Mouse (Mus musculus) stomach, embryonic 16.5 days (tissue): Measurements from ENCODE around the gene Caap1. TPM values are rescaled to one million over a fixed set of nuclear protein-coding genes. Genes with fewer than 3 reads are reported as not detected.

ENCODE experiments used
- ATAC-seq: fragments of 200-750 bp; cut with Nextera tagmentation; 2 replicates; pipeline ENCODE4 v1.8.0; 2017; ENCODE audit warnings: moderate number of reproducible peaks, moderate TSS enrichment; ENCODE audit not compliant: insufficient read depth, low FRiP score
- H3K27ac ChIP-seq: fragments of 300-500 bp; sonication (generic); 2 replicates; pipeline ENCODE4 v1.5.1; 2014; ENCODE audit warnings: low read length
- H3K27me3 ChIP-seq: fragments of 300-500 bp; sonication (generic); 2 replicates; pipeline ENCODE4 v1.6.1; 2014; ENCODE audit warnings: low read length, control low read depth, mixed read lengths; ENCODE audit not compliant: control insufficient read depth, insufficient read depth
- H3K36me3 ChIP-seq: fragments of 300-500 bp; sonication (generic); 2 replicates; pipeline ENCODE4 v1.6.1; 2014; ENCODE audit warnings: low read length; ENCODE audit not compliant: control insufficient read depth, insufficient read depth
- H3K4me1 ChIP-seq: fragments of 300-500 bp; sonication (generic); 2 replicates; pipeline ENCODE4 v1.6.1; 2014; ENCODE audit warnings: low read length, control low read depth, mixed read lengths; ENCODE audit not compliant: control insufficient read depth, insufficient read depth
- H3K4me2 ChIP-seq: fragments of 300-500 bp; sonication (generic); 2 replicates; pipeline ENCODE4 v1.6.1; 2014; ENCODE audit warnings: low read depth, low read length, mixed read lengths
- H3K4me3 ChIP-seq: fragments of 300-500 bp; sonication (generic); replicated peaks from 2 replicates; pipeline ENCODE4 v1.5.1; 2014; ENCODE audit warnings: mild to moderate bottlenecking, low read length
- H3K9ac ChIP-seq: fragments of 300-500 bp; sonication (generic); 2 replicates; pipeline ENCODE4 v1.6.1; 2014; ENCODE audit warnings: low read length
- H3K9me3 ChIP-seq: fragments of 300-500 bp; sonication (generic); replicated peaks from 2 replicates; pipeline ENCODE4 v1.6.1; 2016; ENCODE audit warnings: low read length, control low read depth; ENCODE audit not compliant: control insufficient read depth
- WGBS: fragments of 180-500 bp; shearing (Covaris S2); extraction: QIAGEN DNeasy Blood & Tissue Kit; methylation state at CpG from one replicate; pipeline ENCODE4 v1.1.7; 2014; 5-methylcytosine and 5-hydroxymethylcytosine counted together
- polyA plus RNA-seq: library from polyadenylated mRNA; unstranded; fragments of >200 nt; fragmentation: Nextera tagmentation; extraction: Ambion mirVana; gene quantifications from 2 replicates; pipeline ENCODE4 v1.2.1, GENCODE M21; 2015

The Caap1 gene
- polyA plus RNA-seq, 1 experiment from 2014 or later = 13.2 TPM

DNA sequence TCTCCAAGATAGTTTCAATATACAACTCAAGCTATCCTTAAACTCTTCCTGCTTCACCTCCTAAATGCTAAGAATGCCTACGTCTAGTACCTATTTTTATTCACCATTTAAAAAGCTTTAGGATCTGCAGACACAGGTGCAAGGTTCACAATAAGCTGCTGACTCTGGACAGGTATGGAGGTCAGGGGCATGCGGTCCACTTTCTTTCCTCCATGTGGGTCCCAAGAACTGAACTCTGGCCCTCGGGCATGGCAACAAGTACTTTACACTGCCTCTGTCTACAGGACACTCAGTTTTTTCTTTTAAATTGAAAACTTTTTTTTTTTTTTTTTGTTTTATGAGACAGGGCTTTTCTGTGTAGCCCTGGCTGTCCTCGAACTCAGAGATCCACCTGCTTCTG is 16.1 kb upstream of the Caap1 start:
- WGBS = 89% methylated on average over 4 of the region's 4 CpGs
- H3K4me2 ChIP-seq = no peak overlapping the region
- no peaks in the 10 kb centered on the region for H3K4me1 ChIP-seq
- H3K36me3 ChIP-seq = no peaks in the 10 kb centered on the region; the same call in 1 of the 2 replicates
- H3K9me3 ChIP-seq = no peaks in the 10 kb centered on the region
- H3K27me3 ChIP-seq = no peaks in the 10 kb centered on the region
- no peak for ATAC-seq
- H3K9ac ChIP-seq = no peak overlapping the region
- no peak overlapping the region for H3K27ac ChIP-seq
- no peak overlapping the region for H3K4me3 ChIP-seq

DNA sequence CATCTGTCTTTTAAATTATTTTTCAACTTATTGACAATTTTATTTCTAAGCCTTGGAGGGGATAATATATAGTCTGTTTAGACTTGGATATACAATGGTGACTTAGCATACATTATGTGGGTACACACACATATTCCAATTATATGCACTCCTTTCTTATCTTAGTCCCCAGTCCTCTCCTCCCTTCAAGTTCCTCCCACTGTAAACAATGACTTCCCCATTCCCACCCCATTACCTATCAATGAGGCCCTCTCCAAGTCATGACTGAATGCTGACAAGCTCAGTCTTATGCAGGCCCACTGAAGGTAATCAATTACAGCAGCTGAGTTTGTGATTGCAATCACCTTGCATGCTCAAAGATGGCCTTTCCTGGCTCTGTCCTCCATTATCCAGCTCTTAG is 7.7 kb upstream of the Caap1 start:
- Histone ChIP-seq H3K4me1 (no peaks in the 10 kb centered on the region), H3K27me3 (no peaks in the 10 kb centered on the region), H3K27ac (no peak overlapping the region), H3K9ac (no peak overlapping the region), H3K36me3 (no peaks in the 10 kb centered on the region), H3K9me3 (no peaks in the 10 kb centered on the region), H3K4me2 (no peak overlapping the region), H3K4me3 (no peak overlapping the region)
- ATAC-seq = no peak

- WGBS = 63% methylated on average over 7 of the region's 7 CpGs
- H3K27me3 ChIP-seq = no peaks in the 10 kb centered on the region
- no peaks in the 10 kb centered on the region for H3K4me1 ChIP-seq
- no peaks in the 10 kb centered on the region for H3K9me3 ChIP-seq
- no peak overlapping the region for H3K9ac ChIP-seq
- H3K36me3 ChIP-seq = no peaks in the 10 kb centered on the region
- no peak overlapping the region for H3K4me3 ChIP-seq
- ATAC-seq = no peak
- H3K4me2 ChIP-seq = no peak overlapping the region
- no peak overlapping the region for H3K27ac ChIP-seq
These were observed 5.5 kb upstream of the Caap1 start for GRCm38 (mm10) chr4:94561954-94562648.

DNA sequence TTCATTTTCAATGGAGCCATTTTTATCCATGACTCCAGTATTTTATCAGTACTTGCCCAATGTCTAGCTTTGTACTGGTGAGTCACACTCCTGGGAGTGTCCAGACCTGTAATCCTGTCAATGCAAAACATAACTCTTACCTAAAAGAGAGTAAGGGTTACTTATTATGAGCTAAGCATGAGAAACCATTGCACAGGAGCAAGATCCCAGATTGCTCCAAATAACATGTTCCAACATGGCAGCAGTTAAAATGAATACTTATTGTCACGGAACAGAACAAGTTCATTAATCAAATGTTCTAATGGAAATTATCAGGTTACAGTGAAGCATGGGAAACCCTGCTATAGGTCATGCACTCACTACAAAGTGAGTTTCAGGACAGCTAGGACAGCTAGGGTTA is 3.7 kb upstream of the Caap1 start:
- H3K27ac ChIP-seq = no peak overlapping the region
- ATAC-seq = no peak
- 69% methylated on average over 1 of the region's 1 CpGs for WGBS
- H3K4me2 ChIP-seq = no peak overlapping the region
- peaks cover 4% of the 10 kb centered on the region for H3K4me1 ChIP-seq
- no peaks in the 10 kb centered on the region for H3K9me3 ChIP-seq
- H3K4me3 ChIP-seq = no peak overlapping the region
- no peaks in the 10 kb centered on the region for H3K36me3 ChIP-seq
- H3K9ac ChIP-seq = no peak overlapping the region
- no peaks in the 10 kb centered on the region for H3K27me3 ChIP-seq

- Histone ChIP-seq H3K27me3 (no peaks in the 10 kb centered on the region), H3K36me3 (no peaks in the 10 kb centered on the region), H3K4me2 (no peak overlapping the region), H3K9me3 (no peaks in the 10 kb centered on the region), H3K27ac (no peak overlapping the region), H3K4me1 (peaks cover 8% of the 10 kb centered on the region), H3K9ac (no peak overlapping the region), H3K4me3 (no peak overlapping the region)
- WGBS = 63% methylated on average over 2 of the region's 2 CpGs
- ATAC-seq = no peak
These were observed 2.7 kb upstream of the Caap1 start for GRCm38 (mm10) chr4:94559266-94559665.

DNA sequence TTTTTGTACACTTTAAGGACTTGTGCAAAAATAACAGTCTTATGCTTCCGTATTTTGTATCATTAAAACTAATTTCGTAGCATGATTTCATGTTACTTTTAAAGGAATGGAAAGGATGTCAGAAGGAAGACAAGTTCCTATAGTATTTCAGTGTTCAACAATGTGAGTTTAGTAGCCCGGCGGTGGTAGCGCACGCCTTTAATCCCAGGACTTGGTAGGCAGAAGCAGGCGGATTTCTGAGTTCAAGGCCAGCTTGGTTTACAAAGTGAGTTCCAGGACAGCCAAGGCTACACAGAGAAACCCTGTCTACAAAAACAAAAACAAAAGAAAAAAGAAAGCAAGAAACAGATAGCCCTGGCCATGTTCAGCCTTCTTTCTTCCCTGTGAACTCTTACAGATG is 549 bp upstream of the Caap1 start:
- ATAC-seq = no peak
- no peak overlapping the region for H3K27ac ChIP-seq
- no peaks in the 10 kb centered on the region for H3K27me3 ChIP-seq
- H3K36me3 ChIP-seq = no peaks in the 10 kb centered on the region
- no peak overlapping the region for H3K4me2 ChIP-seq
- peak overlapping the region; percentile 94; the same call in 1 of the 2 replicates for H3K4me3 ChIP-seq
- no peak overlapping the region for H3K9ac ChIP-seq
- H3K9me3 ChIP-seq = no peaks in the 10 kb centered on the region
- H3K4me1 ChIP-seq = peaks cover 8% of the 10 kb centered on the region
- WGBS = 72% methylated on average over 7 of the region's 7 CpGs

DNA sequence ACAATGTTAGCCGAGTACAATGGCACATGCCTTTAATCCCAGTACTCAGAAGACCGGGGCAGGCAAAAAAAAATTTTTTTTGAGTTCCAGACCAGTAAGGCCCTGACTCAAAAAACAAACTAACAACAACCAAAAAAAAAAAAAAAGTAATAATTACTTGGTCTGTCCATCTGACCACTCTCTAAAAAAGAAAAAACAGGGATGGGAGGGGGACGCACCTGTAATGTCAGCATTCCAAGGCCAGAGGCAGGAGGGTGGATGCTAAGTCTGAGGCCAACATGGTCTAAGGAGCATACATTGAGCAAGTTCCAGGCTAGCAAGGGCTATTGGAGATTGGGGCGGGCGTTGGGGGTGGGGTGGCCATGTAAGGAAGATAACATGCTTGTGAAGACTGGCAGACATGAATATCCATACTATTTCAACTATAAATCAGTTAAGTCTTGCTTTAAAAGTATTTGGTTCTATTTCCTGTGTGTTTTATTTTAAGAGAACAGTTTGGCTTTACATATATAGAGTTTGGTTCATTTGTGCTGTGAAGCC is 1.6 kb downstream of the Caap1 start:
- no peak overlapping the region for H3K9ac ChIP-seq
- H3K27ac ChIP-seq = no peak overlapping the region
- H3K4me3 ChIP-seq = no peak overlapping the region
- H3K27me3 ChIP-seq = no peaks in the 10 kb centered on the region
- H3K4me1 ChIP-seq = peaks cover 8% of the 10 kb centered on the region
- no peaks in the 10 kb centered on the region for H3K36me3 ChIP-seq
- H3K4me2 ChIP-seq = no peak overlapping the region
- no peaks in the 10 kb centered on the region for H3K9me3 ChIP-seq
- ATAC-seq = no peak
- WGBS = 82% methylated on average over 5 of the region's 5 CpGs

GRCm38 (mm10) chr4:94544321-94544720 is 12.3 kb downstream of the Caap1 start:
- Histone ChIP-seq H3K27ac (no peak overlapping the region), H3K9me3 (no peaks in the 10 kb centered on the region)
- WGBS = 83% methylated on average over 7 of the region's 7 CpGs

DNA sequence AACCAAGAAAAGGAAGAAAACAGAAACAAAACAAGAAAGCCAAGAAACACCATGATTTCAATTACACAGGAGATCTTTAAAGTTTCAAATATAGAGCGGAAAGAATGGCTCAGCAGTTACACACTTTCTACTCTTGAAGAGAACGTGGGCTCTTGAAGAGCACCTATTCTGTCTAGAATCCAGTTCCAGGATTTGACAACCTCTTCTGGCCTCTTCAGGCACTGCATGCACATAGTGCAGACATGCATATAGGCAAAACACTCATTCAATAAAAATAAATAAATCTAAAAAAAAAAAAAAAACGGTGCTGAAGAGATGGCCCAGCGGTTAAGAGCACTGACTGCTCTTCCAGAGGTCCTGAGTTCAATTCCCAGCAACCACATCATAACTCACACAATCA is 13.6 kb downstream of the Caap1 start:
- no peak overlapping the region for H3K4me2 ChIP-seq
- no peak overlapping the region for H3K9ac ChIP-seq
- H3K4me3 ChIP-seq = no peak overlapping the region
- no peaks in the 10 kb centered on the region for H3K27me3 ChIP-seq
- WGBS = 92% methylated on average over 4 of the region's 4 CpGs
- H3K27ac ChIP-seq = no peak overlapping the region
- no peaks in the 10 kb centered on the region for H3K4me1 ChIP-seq
- H3K36me3 ChIP-seq = no peaks in the 10 kb centered on the region
- no peaks in the 10 kb centered on the region for H3K9me3 ChIP-seq
- no peak for ATAC-seq

More at GRCm38 (mm10) chr4:94544321-94544720, 12.3 kb downstream of the Caap1 start:
- Histone ChIP-seq H3K4me3 (no peak overlapping the region), H3K4me1 (no peaks in the 10 kb centered on the region), H3K27me3 (no peaks in the 10 kb centered on the region), H3K4me2 (no peak overlapping the region), H3K36me3 (no peaks in the 10 kb centered on the region), H3K9ac (no peak overlapping the region)
- no peak for ATAC-seq
